Mouse (Mus musculus): ENCODE measurements at regions not wholly inside any gene's neighbourhood (a gene's known extent, or its start where the extent isn't known, plus 50 kb on each side); places are given as distances from the start of the nearest gene placed in this dataset.

DNA sequence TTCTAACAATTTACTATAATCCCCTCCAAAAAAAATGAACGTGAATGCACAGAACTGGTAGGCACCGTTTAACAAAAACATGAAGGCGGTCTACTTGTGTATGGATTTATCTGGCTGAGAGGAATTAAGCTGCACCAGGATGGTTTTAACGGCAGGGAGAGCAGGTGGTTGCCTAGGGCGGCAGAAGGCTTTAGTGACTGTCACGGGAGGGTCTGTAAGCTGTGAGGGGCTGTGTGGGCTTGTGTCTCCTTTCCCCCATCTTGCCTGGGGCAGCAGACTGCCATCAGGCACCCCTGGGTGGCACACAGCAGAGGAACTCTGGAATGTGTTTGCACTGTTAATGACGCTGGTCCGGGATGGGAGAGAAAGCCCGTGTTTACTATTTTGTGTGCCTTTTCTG, 308.6 kb downstream of the Irs2 start:
- Histone ChIP-seq H3K4me3 (no peak overlapping the region), H3K4me2 (no peak overlapping the region), H3K27me3 (peaks cover 6% of the 10 kb centered on the region; the same call in 1 of the 2 replicates), H3K27ac (no peak overlapping the region), H3K36me3 (ENCODE audit: poor library complexity, severe bottlenecking) (no peaks in the 10 kb centered on the region), H3K4me1 (peaks cover 34% of the 10 kb centered on the region), H3K9ac (no peak overlapping the region), H3K9me3 (replicated peaks) (no peaks in the 10 kb centered on the region)
- 46% methylated on average over 9 of the region's 9 CpGs for WGBS
- no peak for ATAC-seq

DNA sequence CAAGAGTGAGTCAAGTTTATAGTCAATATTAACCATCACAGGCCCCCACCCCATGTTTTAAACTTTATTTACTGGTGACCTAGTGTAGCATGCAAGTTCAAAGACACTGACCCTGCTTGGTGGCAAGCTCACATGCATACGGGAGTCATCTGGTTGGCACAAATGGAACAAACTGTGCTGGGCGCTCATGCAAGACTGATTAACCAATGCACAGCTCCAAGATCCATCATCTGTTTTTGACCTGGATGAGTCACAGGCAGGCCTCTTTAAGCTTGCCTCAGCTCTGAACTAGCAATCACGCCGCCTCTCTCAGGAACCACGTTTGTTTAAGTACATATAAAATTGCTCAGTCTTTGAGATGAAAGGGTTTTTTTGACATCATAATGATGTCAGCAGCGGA, 313.1 kb downstream of the Irs2 start:
- no peak for ATAC-seq
- 0 out of 2 replicates have a peak, but pooled peaks cover 2% of the 10 kb centered on the region for H3K27me3 ChIP-seq
- H3K36me3 ChIP-seq (ENCODE audit: poor library complexity, severe bottlenecking), result no peaks in the 10 kb centered on the region
- 85% methylated on average over 6 of the region's 6 CpGs for WGBS
- H3K9me3 ChIP-seq (replicated peaks), result no peaks in the 10 kb centered on the region
- no peak overlapping the region for H3K4me2 ChIP-seq
- H3K9ac ChIP-seq, result no peak overlapping the region
- peaks cover 7% of the 10 kb centered on the region; the same call in 1 of the 2 replicates for H3K4me1 ChIP-seq
- no peak overlapping the region for H3K4me3 ChIP-seq
- no peak overlapping the region for H3K27ac ChIP-seq

DNA sequence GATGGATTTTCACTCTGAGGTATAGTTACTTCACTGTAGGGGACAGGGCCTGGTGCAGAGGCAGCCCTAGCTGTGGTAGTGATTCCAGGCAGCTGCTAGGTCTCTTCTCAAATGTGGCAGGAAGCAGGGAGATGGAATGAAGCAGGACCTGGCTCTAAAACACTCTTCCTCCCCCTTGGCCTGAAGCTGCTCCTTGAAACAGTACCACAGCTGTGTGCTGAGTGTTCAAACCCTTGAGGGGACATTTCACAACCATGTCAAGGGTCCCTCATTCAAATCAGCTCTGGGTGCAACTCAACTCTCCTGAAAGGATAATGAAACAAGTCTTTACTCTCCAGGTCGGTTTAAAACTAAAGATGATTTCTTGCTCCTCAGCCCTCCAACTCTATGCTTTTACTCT, 317.6 kb downstream of the Irs2 start:
- H3K27ac ChIP-seq, result no peak overlapping the region
- H3K4me2 ChIP-seq, result no peak overlapping the region
- H3K9me3 ChIP-seq (replicated peaks), result no peaks in the 10 kb centered on the region
- no peak overlapping the region for H3K9ac ChIP-seq
- peaks cover 13% of the 10 kb centered on the region for H3K4me1 ChIP-seq
- no peaks in the 10 kb centered on the region for H3K27me3 ChIP-seq
- no peaks in the 10 kb centered on the region for H3K36me3 ChIP-seq (ENCODE audit: poor library complexity, severe bottlenecking)
- H3K4me3 ChIP-seq, result no peak overlapping the region
- no peak for ATAC-seq
- WGBS, result 88% methylated on average over 1 of the region's 1 CpGs

DNA sequence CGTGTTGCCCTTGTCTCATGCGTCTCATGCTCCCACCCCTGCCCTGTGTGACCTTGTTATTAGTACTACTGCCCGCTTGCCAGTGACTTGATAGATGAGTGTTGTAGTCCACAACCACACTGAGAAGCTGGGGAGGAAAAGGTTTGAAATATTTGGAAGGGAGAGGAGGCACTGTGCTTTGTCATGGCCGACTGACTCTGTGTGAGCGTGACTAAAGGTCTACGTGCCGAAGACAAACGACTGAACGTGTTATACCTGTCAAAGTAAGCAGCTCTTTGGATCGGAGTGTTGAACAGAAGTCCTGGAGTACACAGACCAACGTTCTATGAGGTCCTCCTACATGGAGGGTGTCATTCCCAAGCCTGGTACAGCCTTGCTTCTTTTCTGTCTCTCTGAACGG, 318.4 kb downstream of the Irs2 start:
- H3K9me3 ChIP-seq (replicated peaks), result no peaks in the 10 kb centered on the region
- H3K27ac ChIP-seq, result no peak overlapping the region
- no peak overlapping the region for H3K9ac ChIP-seq
- no peaks in the 10 kb centered on the region for H3K27me3 ChIP-seq
- WGBS, result 90% methylated on average over 12 of the region's 12 CpGs
- H3K4me2 ChIP-seq, result no peak overlapping the region
- no peak overlapping the region for H3K4me3 ChIP-seq
- peaks cover 13% of the 10 kb centered on the region for H3K4me1 ChIP-seq
- no peaks in the 10 kb centered on the region for H3K36me3 ChIP-seq (ENCODE audit: poor library complexity, severe bottlenecking)
- no peak for ATAC-seq

DNA sequence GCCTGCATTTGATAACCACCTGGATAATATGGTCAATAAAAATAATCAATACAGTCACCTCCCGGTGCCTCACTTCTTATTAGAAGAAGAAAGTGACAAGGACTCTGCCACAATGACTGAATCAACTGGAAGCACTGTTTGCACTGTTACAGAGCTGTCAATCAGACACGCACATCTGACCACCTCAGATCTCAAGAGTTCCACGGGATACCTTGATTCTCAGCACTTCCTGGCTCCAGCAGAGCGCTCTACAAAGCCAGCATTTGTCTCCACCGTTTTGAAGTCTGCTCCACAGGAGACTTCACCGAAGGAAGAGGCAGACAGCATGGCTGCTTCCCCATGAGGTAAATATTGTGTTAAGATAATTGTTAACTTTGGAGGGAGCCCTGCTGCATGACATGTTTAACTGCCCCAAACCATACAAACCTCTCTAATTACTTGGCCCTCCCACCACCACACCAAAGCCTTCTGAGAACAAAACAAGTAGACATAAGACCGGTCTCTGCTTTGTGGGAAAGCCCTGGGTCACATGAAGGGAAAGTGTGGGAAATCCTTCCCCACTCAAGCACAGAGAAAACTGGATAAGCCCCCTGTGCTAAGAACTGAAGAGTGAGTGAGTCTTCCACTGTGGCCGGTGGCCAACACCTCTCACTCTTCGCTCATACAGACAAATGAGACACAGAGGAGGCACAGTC, 320.2 kb downstream of the Irs2 start:
- H3K4me2 ChIP-seq, result 0 out of 2 replicates have a peak overlapping the region, but pooled peaks have one; percentile 8
- H3K4me3 ChIP-seq, result no peak overlapping the region
- H3K27me3 ChIP-seq, result 0 out of 2 replicates have a peak, but pooled peaks cover 4% of the 10 kb centered on the region
- ATAC-seq, result peak; percentile 55; the same call in 1 of the 2 replicates
- no peaks in the 10 kb centered on the region for H3K9me3 ChIP-seq (replicated peaks)
- no peak overlapping the region for H3K9ac ChIP-seq
- H3K4me1 ChIP-seq, result peaks cover 13% of the 10 kb centered on the region
- no peak overlapping the region for H3K27ac ChIP-seq
- 22% methylated on average over 9 of the region's 9 CpGs for WGBS
- H3K36me3 ChIP-seq (ENCODE audit: poor library complexity, severe bottlenecking), result no peaks in the 10 kb centered on the region

All from forebrain, embryonic 13.5 days (tissue).